Mouse (Mus musculus): ENCODE data around the gene BC052040. TPM values are rescaled to one million over a fixed set of nuclear protein-coding genes. Genes with fewer than 3 reads are reported as not detected.
A peak's percentile ranks its signal among the peaks of the same experiment; 100 is the strongest.

The BC052040 gene
- polyA plus RNA-seq, 1 experiment from 2014 or later: 16.7 TPM

- H3K27me3 ChIP-seq (ENCODE audit: control insufficient read depth, insufficient read depth, low read length): no peaks in the 10 kb centered on the region
- H3K9ac ChIP-seq (ENCODE audit: low read depth, low read length): no peak overlapping the region
- 65% methylated on average over 2 of the region's 2 CpGs for WGBS (ENCODE audit: insufficient replicate concordance)
- no peaks in the 10 kb centered on the region for H3K36me3 ChIP-seq (ENCODE audit: control insufficient read depth, insufficient read depth, low read length)
- no peak overlapping the region for H3K4me2 ChIP-seq
- H3K4me3 ChIP-seq (ENCODE audit: low read depth, low read length): no peak overlapping the region
- H3K27ac ChIP-seq (ENCODE audit: low read depth, low read length): no peak overlapping the region
- no peaks in the 10 kb centered on the region for H3K9me3 ChIP-seq (replicated peaks; ENCODE audit: control insufficient read depth, low read length)
- ATAC-seq (replicated peaks; ENCODE audit: insufficient number of reproducible peaks, low FRiP score, low TSS enrichment): no peak
- H3K4me1 ChIP-seq (ENCODE audit: control insufficient read depth, insufficient read depth, low read length): no peaks in the 10 kb centered on the region
Observed at GRCm38 (mm10) chr2:115737966-115738365, 156.4 kb downstream of the BC052040 start.

GRCm38 (mm10) chr2:115742061-115742460, 160.5 kb downstream of the BC052040 start:
- Histone ChIP-seq H3K4me3 (ENCODE audit: low read depth, low read length) (no peak overlapping the region), H3K9ac (ENCODE audit: low read depth, low read length) (no peak overlapping the region), H3K9me3 (replicated peaks; ENCODE audit: control insufficient read depth, low read length) (no peaks in the 10 kb centered on the region), H3K4me2 (no peak overlapping the region), H3K4me1 (ENCODE audit: control insufficient read depth, insufficient read depth, low read length) (no peaks in the 10 kb centered on the region), H3K27me3 (ENCODE audit: control insufficient read depth, insufficient read depth, low read length) (no peaks in the 10 kb centered on the region), H3K36me3 (ENCODE audit: control insufficient read depth, insufficient read depth, low read length) (no peaks in the 10 kb centered on the region), H3K27ac (ENCODE audit: low read depth, low read length) (no peak overlapping the region)
- no peak for ATAC-seq (replicated peaks; ENCODE audit: insufficient number of reproducible peaks, low FRiP score, low TSS enrichment)
- WGBS (ENCODE audit: insufficient replicate concordance): 79% methylated on average over 7 of the region's 7 CpGs

- Histone ChIP-seq H3K36me3 (ENCODE audit: control insufficient read depth, insufficient read depth, low read length) (no peaks in the 10 kb centered on the region), H3K27ac (ENCODE audit: low read depth, low read length) (no peak overlapping the region), H3K27me3 (ENCODE audit: control insufficient read depth, insufficient read depth, low read length) (no peaks in the 10 kb centered on the region), H3K9me3 (replicated peaks; ENCODE audit: control insufficient read depth, low read length) (no peaks in the 10 kb centered on the region), H3K9ac (ENCODE audit: low read depth, low read length) (no peak overlapping the region), H3K4me2 (no peak overlapping the region), H3K4me3 (ENCODE audit: low read depth, low read length) (no peak overlapping the region), H3K4me1 (ENCODE audit: control insufficient read depth, insufficient read depth, low read length) (no peaks in the 10 kb centered on the region)
- ATAC-seq (replicated peaks; ENCODE audit: insufficient number of reproducible peaks, low FRiP score, low TSS enrichment): no peak
- 93% methylated on average over 3 of the region's 3 CpGs for WGBS (ENCODE audit: insufficient replicate concordance)
Observed at GRCm38 (mm10) chr2:115747639-115748038, 166.1 kb downstream of the BC052040 start.

GRCm38 (mm10) chr2:115751177-115751576, 169.7 kb downstream of the BC052040 start:
- no peak overlapping the region for H3K27ac ChIP-seq (ENCODE audit: low read depth, low read length)
- WGBS (ENCODE audit: insufficient replicate concordance): 86% methylated on average over 7 of the region's 7 CpGs
- ATAC-seq (replicated peaks; ENCODE audit: insufficient number of reproducible peaks, low FRiP score, low TSS enrichment): no peak

GRCm38 (mm10) chr2:115757685-115758084, 176.2 kb downstream of the BC052040 start:
- WGBS (ENCODE audit: insufficient replicate concordance): 43% methylated on average over 6 of the region's 6 CpGs
- Histone ChIP-seq H3K36me3 (ENCODE audit: control insufficient read depth, insufficient read depth, low read length) (no peaks in the 10 kb centered on the region), H3K9ac (ENCODE audit: low read depth, low read length) (no peak overlapping the region), H3K27ac (ENCODE audit: low read depth, low read length) (no peak overlapping the region), H3K4me2 (0 out of 2 replicates have a peak overlapping the region, but pooled peaks have one; percentile 1), H3K9me3 (replicated peaks; ENCODE audit: control insufficient read depth, low read length) (no peaks in the 10 kb centered on the region), H3K4me3 (ENCODE audit: low read depth, low read length) (no peak overlapping the region), H3K4me1 (ENCODE audit: control insufficient read depth, insufficient read depth, low read length) (peaks cover 9% of the 10 kb centered on the region), H3K27me3 (ENCODE audit: control insufficient read depth, insufficient read depth, low read length) (no peaks in the 10 kb centered on the region)
- ATAC-seq (replicated peaks; ENCODE audit: insufficient number of reproducible peaks, low FRiP score, low TSS enrichment): no peak

More at GRCm38 (mm10) chr2:115751177-115751576, 169.7 kb downstream of the BC052040 start:
- no peaks in the 10 kb centered on the region for H3K36me3 ChIP-seq (ENCODE audit: control insufficient read depth, insufficient read depth, low read length)
- H3K4me1 ChIP-seq (ENCODE audit: control insufficient read depth, insufficient read depth, low read length): no peaks in the 10 kb centered on the region
- no peak overlapping the region for H3K4me3 ChIP-seq (ENCODE audit: low read depth, low read length)
- no peaks in the 10 kb centered on the region for H3K9me3 ChIP-seq (replicated peaks; ENCODE audit: control insufficient read depth, low read length)
- H3K9ac ChIP-seq (ENCODE audit: low read depth, low read length): no peak overlapping the region
- H3K27me3 ChIP-seq (ENCODE audit: control insufficient read depth, insufficient read depth, low read length): no peaks in the 10 kb centered on the region
- H3K4me2 ChIP-seq: no peak overlapping the region

- H3K4me1 ChIP-seq (ENCODE audit: control insufficient read depth, insufficient read depth, low read length): peaks cover 10% of the 10 kb centered on the region
- no peak overlapping the region for H3K27ac ChIP-seq (ENCODE audit: low read depth, low read length)
- no peak overlapping the region for H3K9ac ChIP-seq (ENCODE audit: low read depth, low read length)
- no peak for ATAC-seq (replicated peaks; ENCODE audit: insufficient number of reproducible peaks, low FRiP score, low TSS enrichment)
- WGBS (ENCODE audit: insufficient replicate concordance): 74% methylated on average over 6 of the region's 6 CpGs
- no peak overlapping the region for H3K4me3 ChIP-seq (ENCODE audit: low read depth, low read length)
- no peaks in the 10 kb centered on the region for H3K9me3 ChIP-seq (replicated peaks; ENCODE audit: control insufficient read depth, low read length)
- H3K36me3 ChIP-seq (ENCODE audit: control insufficient read depth, insufficient read depth, low read length): no peaks in the 10 kb centered on the region
- H3K4me2 ChIP-seq: no peak overlapping the region
- H3K27me3 ChIP-seq (ENCODE audit: control insufficient read depth, insufficient read depth, low read length): no peaks in the 10 kb centered on the region
Observed at GRCm38 (mm10) chr2:115758542-115758941, 177.0 kb downstream of the BC052040 start.

GRCm38 (mm10) chr2:115764595-115765305, 183.2 kb downstream of the BC052040 start:
- Histone ChIP-seq H3K4me2 (no peak overlapping the region), H3K27me3 (ENCODE audit: control insufficient read depth, insufficient read depth, low read length) (no peaks in the 10 kb centered on the region), H3K9ac (ENCODE audit: low read depth, low read length) (no peak overlapping the region), H3K4me3 (ENCODE audit: low read depth, low read length) (no peak overlapping the region), H3K9me3 (replicated peaks; ENCODE audit: control insufficient read depth, low read length) (no peaks in the 10 kb centered on the region), H3K4me1 (ENCODE audit: control insufficient read depth, insufficient read depth, low read length) (peaks cover 2% of the 10 kb centered on the region; the same call in 1 of the 2 replicates), H3K36me3 (ENCODE audit: control insufficient read depth, insufficient read depth, low read length) (no peaks in the 10 kb centered on the region), H3K27ac (ENCODE audit: low read depth, low read length) (no peak overlapping the region)
- no peak for ATAC-seq (replicated peaks; ENCODE audit: insufficient number of reproducible peaks, low FRiP score, low TSS enrichment)
- 83% methylated on average over 8 of the region's 8 CpGs for WGBS (ENCODE audit: insufficient replicate concordance)

GRCm38 (mm10) chr2:115769597-115770305, 188.2 kb downstream of the BC052040 start:
- ATAC-seq (replicated peaks; ENCODE audit: insufficient number of reproducible peaks, low FRiP score, low TSS enrichment): no peak
- no peaks in the 10 kb centered on the region for H3K9me3 ChIP-seq (replicated peaks; ENCODE audit: control insufficient read depth, low read length)
- no peak overlapping the region for H3K27ac ChIP-seq (ENCODE audit: low read depth, low read length)
- H3K4me3 ChIP-seq (ENCODE audit: low read depth, low read length): no peak overlapping the region
- H3K9ac ChIP-seq (ENCODE audit: low read depth, low read length): no peak overlapping the region
- H3K36me3 ChIP-seq (ENCODE audit: control insufficient read depth, insufficient read depth, low read length): no peaks in the 10 kb centered on the region
- 0 out of 2 replicates have a peak, but pooled peaks cover 3% of the 10 kb centered on the region for H3K4me1 ChIP-seq (ENCODE audit: control insufficient read depth, insufficient read depth, low read length)
- 83% methylated on average over 10 of the region's 10 CpGs for WGBS (ENCODE audit: insufficient replicate concordance)
- H3K27me3 ChIP-seq (ENCODE audit: control insufficient read depth, insufficient read depth, low read length): no peaks in the 10 kb centered on the region
- H3K4me2 ChIP-seq: no peak overlapping the region
